Mouse (Mus musculus) embryo, embryonic 10.5 days (tissue): ENCODE measurements around the gene Lig4.

Experiments used
- DNase-seq: peaks from one replicate; pipeline ENCODE4 v3.0.0-alpha.2; 2015; ENCODE audit warnings: low spot score

The Lig4 gene

GRCm38 (mm10) chr8:9929746-9930445 is 47.6 kb downstream of the Lig4 start:
- no peak for DNase-seq
